Mouse (Mus musculus) thymus, postnatal 0 days (tissue): Measurements from ENCODE around the gene Ext2. TPM values are rescaled to one million over a fixed set of nuclear protein-coding genes. Genes with fewer than 3 reads are reported as not detected.

Experiments
- DNase-seq: peaks from one replicate; pipeline ENCODE4 v3.0.0-alpha.2; 2015; ENCODE audit warnings: low spot score
- polyA plus RNA-seq: library from polyadenylated mRNA; unstranded; fragments of >200 nt; fragmentation: Nextera tagmentation; extraction: Ambion mirVana; gene quantifications from 2 replicates; pipeline ENCODE4 v1.2.1, GENCODE M21; 2015

Gene Ext2
- polyA plus RNA-seq, 1 experiment from 2014 or later: 49.5 TPM

DNA sequence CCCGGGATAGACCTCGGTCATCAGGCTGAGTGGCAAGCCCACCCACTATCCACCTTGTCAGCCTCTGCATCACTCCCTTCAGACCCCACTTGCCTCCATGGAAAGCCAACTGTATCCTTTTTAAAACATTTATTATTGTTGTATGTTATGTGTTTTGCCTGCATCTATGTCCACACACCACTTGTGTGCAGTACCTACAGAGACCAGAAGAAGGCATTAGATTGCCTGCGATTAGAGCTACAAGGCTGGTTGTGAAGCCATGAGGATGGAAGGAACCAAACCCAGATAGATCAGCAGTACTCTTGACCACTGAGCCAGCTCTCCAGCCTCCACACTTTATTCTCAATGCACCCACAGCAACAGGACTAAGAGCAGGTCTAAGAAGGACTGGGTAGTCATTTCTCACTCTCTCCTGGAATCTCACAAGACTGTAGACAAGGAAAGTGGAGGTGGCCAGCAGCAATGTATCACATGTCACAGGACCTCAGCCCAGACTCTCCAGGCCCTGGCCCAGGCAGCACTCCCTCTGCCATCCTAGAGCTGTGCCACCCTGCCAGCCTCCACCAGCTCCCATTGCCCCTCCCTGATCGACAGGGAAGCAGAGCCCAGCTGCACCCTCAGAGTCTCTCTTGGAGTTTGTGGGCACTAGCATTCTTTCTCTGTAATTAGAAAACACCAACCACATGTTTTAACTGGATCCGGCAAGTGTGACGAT lies 15.7 kb downstream of the Ext2 start:
- no peak for DNase-seq

- DNase-seq: no peak
These were observed 16.8 kb downstream of the Ext2 start for GRCm38 (mm10) chr2:93805523-93805922.

- DNase-seq: no peak
These were observed 17.3 kb downstream of the Ext2 start for GRCm38 (mm10) chr2:93805066-93805465.

DNA sequence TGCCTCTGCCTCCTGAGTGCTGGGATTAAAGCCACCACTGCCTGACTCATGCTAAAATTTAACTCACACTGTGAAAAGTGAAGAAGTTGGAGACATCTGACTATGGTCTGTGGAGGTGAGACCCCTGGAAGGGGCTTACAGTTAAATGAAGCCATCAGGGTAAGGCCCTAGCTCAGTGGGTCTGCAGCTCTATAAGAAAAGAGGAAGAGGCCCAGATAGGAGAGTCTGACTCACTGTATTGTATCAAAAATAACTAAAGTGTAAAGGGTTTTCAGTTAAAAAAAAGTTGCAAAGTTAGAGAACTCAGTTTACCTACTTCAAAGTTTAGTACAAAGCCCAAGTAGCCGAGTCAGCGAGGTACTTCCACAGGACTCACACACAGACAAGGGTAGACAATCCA lies 19.4 kb downstream of the Ext2 start:
- no peak for DNase-seq

GRCm38 (mm10) chr2:93801097-93801496 lies 21.3 kb downstream of the Ext2 start:
- no peak for DNase-seq

DNA sequence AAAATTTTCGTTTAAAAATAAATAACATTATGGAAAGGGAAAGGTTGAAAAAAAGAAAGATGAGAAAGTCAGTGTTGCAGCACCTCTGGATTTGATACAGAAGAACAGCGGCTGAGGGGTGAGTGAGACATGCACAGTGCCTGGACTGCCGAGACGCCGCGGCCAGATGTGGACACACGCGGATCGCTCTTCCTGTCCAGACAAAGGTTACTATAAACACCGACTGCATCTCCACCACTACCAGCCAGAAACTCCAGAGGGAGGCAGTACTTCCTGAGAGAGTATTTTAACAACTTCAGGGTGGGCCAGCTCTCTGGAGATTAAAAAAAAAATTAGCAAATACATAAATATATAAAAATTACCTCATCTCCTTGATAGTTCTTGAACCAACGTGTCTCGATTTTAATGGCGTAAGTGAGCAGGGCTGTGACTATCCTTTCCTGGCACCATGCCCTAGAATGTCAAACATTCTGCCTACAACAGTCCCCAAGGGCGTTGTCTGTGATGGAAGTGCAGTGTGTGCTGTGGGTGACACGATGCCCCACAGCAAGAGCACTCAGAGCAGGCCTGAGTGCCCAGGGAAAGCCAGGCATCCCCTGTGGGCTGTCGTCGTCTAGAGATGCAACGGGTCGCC lies 25.1 kb downstream of the Ext2 start:
- DNase-seq: no peak

- DNase-seq: no peak
These were observed 28.0 kb downstream of the Ext2 start for GRCm38 (mm10) chr2:93794375-93794774.

GRCm38 (mm10) chr2:93791516-93792499 lies 30.6 kb downstream of the Ext2 start:
- no peak for DNase-seq

GRCm38 (mm10) chr2:93790798-93791345 lies 31.5 kb downstream of the Ext2 start:
- no peak for DNase-seq

DNA sequence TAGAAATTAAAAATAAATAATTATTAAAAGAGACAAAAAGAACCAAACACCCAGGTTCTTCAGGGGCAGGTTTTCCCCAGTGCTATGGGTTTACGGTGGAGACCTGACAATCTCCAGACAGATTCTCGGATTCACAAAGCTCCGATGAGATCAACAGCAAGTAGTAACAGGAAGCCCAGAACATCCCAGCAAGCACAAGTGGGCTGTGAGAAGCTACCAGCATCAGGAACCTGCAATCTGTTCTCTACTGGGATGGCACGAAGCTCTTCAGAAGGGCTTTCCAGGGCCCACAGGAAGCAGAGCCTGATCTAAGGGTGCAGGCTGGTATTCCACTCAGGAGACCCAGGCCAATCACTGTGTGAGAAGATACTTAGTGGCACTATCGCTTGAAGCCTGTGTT lies 33.8 kb downstream of the Ext2 start:
- DNase-seq: no peak

DNA sequence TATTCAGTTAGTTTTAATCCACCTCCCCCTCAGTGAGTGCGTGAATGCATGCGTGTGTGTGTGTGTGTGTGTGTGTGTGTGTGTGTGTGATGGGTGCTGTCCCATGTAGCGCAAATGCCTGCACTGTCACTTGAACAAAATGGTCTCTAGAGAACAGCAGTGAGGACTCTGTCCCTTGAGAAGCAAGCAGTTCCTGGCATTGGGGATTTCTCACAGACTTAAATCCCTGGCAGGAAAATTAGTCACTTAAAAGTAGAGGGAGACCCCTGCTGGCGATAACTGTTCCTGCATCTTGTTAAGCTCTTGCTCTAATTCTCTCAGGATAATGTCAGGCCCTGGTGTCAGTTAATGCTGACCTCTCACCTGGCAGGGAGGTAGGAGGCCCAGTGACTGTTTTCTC lies 36.2 kb downstream of the Ext2 start:
- peak; percentile 67 for DNase-seq

DNA sequence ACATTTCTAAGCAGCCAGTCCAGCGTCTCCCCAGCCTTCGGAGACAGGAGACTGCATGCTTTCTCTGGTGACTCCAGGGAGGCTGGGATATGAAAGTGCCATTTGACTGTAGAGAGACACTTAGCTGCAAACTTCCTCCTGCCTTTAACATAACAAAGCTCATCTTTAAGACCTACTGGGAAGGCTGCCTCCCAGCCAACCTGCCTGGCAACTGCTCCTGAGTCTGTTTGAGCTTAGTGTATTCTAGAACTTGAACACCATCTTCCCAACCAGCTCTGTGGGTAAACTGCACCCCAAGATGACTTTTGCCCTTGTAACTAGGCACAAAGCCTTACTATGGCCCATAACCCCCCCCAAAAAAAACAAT lies 37.0 kb downstream of the Ext2 start:
- no peak for DNase-seq

- DNase-seq: no peak
These were observed 37.5 kb downstream of the Ext2 start for GRCm38 (mm10) chr2:93784721-93785431.

DNA sequence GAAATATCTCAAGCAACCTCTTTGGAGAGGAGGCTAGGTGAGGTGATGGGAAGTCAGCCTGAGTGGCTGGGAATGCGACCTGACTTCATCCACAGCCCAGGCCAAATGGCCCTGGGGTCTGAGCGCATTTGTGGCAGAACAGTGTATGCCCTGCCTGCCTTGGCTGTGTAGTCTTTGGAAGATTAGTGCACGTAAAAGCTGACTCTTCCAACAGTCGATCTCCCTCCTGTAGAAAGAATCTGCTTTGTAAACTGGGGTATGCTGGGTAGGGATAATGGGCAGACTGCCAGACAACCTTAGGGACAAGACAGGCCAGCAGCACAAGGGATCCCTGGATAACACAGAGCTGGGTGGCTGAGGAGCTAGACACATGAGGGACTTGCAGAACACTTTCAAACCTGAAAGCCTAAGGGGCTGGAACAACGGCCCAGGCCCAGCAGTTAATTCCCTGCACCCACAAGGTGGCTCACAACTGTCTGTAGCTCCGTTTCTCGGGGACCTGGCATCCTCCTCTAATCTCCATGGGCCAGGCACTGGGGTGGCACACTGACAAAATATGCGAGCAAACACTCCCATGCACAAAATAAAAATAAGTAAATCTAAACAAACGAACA lies 38.3 kb downstream of the Ext2 start:
- DNase-seq: no peak

DNA sequence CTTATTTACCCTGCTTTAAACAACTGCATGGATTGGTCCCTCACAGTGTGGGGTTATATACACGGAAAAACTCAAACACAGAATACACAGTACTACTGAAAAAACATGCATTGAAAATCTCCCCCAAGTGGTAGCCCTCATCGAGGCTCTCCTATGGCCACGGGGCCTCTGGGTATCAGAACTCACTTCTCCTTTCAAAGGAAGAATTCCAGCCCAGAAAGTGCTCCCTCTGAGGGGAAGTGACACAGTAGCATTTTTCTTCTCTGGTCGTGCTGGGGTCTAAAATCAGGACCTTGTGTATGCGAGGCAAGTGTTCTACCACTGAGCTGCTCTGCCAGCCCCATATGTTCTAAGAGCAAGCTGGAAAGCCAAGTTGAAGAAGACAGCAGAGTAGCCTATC lies 39.7 kb downstream of the Ext2 start:
- no peak for DNase-seq

DNA sequence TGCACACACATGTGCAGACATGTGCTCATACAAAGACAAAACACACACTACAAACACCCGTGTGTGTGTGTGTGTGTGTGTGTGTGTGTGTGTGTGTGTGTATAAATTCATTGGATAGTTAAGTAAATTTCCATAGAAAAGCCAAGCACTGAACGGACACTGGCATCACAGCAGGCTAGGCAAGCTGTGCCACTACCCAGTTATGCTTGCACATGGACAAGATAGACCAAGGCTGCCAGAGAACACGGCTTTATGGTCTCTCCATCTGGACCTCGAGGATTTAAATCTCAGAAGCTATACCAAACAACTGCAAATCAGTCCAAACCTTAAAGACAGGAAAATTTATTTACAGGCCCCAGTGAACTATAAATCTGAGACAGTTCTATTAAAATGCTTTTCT lies 40.2 kb downstream of the Ext2 start:
- no peak for DNase-seq

DNA sequence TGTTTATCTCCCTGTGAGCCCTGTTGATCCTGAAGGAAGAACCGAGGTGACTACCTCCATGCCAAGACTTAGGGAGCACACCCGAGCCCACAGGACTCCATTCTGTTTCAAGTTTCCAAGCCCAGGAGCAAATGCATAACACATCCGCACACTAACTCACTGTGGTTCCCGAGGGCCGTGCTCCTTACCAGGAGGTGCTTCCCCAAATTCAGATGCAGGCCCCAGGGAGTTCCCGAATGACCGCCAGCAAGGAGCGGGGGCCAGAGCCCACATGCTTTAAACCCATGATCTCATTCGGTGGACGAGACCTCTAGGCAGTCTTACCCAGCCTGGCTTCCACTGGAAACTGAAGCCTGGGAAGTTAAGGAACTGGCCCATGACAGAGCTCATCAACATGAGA lies 41.8 kb downstream of the Ext2 start:
- no peak for DNase-seq

DNA sequence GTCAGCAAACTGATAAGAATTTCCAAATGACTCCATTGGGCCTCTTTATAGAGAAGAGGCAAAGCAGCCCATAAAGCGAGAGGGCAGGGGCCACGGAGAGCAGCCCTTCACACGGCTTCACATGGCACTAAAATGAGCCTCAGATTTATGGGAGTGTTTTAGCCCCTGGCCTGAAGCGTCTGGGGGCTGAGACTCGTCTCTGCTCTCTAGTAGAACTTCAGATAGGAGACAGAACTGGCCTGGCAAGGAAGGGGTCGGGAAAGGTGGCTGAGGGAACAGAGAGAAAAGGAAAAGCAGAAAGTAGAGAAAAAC lies 42.5 kb downstream of the Ext2 start:
- DNase-seq: no peak

GRCm38 (mm10) chr2:93779081-93779896 lies 43.1 kb downstream of the Ext2 start:
- no peak for DNase-seq

GRCm38 (mm10) chr2:93778616-93779015 lies 43.8 kb downstream of the Ext2 start:
- DNase-seq: no peak
